8 mouse cellular contexts compared by ENCODE assay signal in genomic region chr2:147083471-147084365, GRCm38 (mm10). TPM values are rescaled to one million over a fixed set of nuclear protein-coding genes. Genes with fewer than 3 reads are reported as not detected.
A peak's percentile ranks its signal among the peaks of the same experiment; 100 is the strongest.
DNase-seq lines count a peak whose midpoint lies in the region; ATAC-seq and TF ChIP-seq lines count a peak whose summit lies in the region.

No protein-coding gene starts in this region.

- H3K36me3 ChIP-seq in forebrain, postnatal 0 days (ENCODE audit: insufficient read depth), result no peaks in the 10 kb centered on the region
- H3K36me3 ChIP-seq in intestine, embryonic 14.5 days (ENCODE audit: control insufficient read depth, insufficient read depth, low read length), result no peaks in the 10 kb centered on the region
- H3K36me3 ChIP-seq in liver, embryonic 16.5 days (ENCODE audit: control insufficient read depth, insufficient read depth), result no peaks in the 10 kb centered on the region
- H3K36me3 ChIP-seq in neural tube, embryonic 14.5 days (ENCODE audit: control insufficient read depth, insufficient read depth, low read length), result no peaks in the 10 kb centered on the region

- intact Hi-C loops in left cerebral cortex, postnatal 14 days (cut with DNase I), result loop anchor here (5.0 kb wide), 3 partner anchors 99 to 964 kb away; partner anchors contain the start of gene Foxa2

- H3K4me2 ChIP-seq in forebrain, postnatal 0 days (ENCODE audit: low read depth), result no peak overlapping the region
- peak overlapping the region; percentile 13; the same call in 1 of the 2 replicates for H3K4me2 ChIP-seq in intestine, embryonic 14.5 days (ENCODE audit: low read length)
- H3K4me2 ChIP-seq in liver, embryonic 16.5 days (ENCODE audit: low read depth, low read length), result no peak overlapping the region
- H3K4me2 ChIP-seq in neural tube, embryonic 14.5 days (ENCODE audit: low read depth, low read length), result no peak overlapping the region

- no peaks in the 10 kb centered on the region for H3K4me1 ChIP-seq in forebrain, postnatal 0 days (ENCODE audit: insufficient read depth)
- H3K4me1 ChIP-seq in intestine, embryonic 14.5 days (replicated peaks; ENCODE audit: control insufficient read depth, insufficient read depth, low read length), result no peaks in the 10 kb centered on the region
- H3K4me1 ChIP-seq in liver, embryonic 16.5 days (ENCODE audit: control insufficient read depth, low read depth, low read length), result peaks cover 4% of the 10 kb centered on the region; the same call in 1 of the 2 replicates
- 0 out of 2 replicates have a peak, but pooled peaks cover 7% of the 10 kb centered on the region for H3K4me1 ChIP-seq in neural tube, embryonic 14.5 days (ENCODE audit: control insufficient read depth, insufficient read depth, low read length)

- 0 out of 2 replicates have a peak overlapping the region, but pooled peaks have one; percentile 9 for H3K4me3 ChIP-seq in forebrain, postnatal 0 days (ENCODE audit: low read depth, low read length)
- H3K4me3 ChIP-seq in intestine, embryonic 14.5 days (ENCODE audit: low read depth, low read length), result peak overlapping the region; percentile 29; the same call in 1 of the 2 replicates
- peak overlapping the region; percentile 50 for H3K4me3 ChIP-seq in liver, embryonic 16.5 days (ENCODE audit: low read depth, low read length)
- H3K4me3 ChIP-seq in neural tube, embryonic 14.5 days (ENCODE audit: low read depth, low read length), result no peak overlapping the region; the same call in 1 of the 2 replicates

- no peaks in the 10 kb centered on the region for H3K9me3 ChIP-seq in forebrain, postnatal 0 days (ENCODE audit: low read length)
- no peaks in the 10 kb centered on the region for H3K9me3 ChIP-seq in intestine, embryonic 14.5 days (ENCODE audit: control insufficient read depth, low read length)
- H3K9me3 ChIP-seq in liver, embryonic 16.5 days (replicated peaks; ENCODE audit: control insufficient read depth, low read length), result no peaks in the 10 kb centered on the region
- H3K9me3 ChIP-seq in neural tube, embryonic 14.5 days (ENCODE audit: control insufficient read depth, low read length), result no peaks in the 10 kb centered on the region

- 2% methylated on average over 72 of the region's 72 CpGs for WGBS in forebrain, postnatal 0 days
- under 1% methylated on average over 58 of the region's 72 CpGs for WGBS in intestine, embryonic 14.5 days
- WGBS in liver, embryonic 16.5 days (ENCODE audit: insufficient replicate concordance), result under 1% methylated on average over 70 of the region's 72 CpGs
- under 1% methylated on average over 67 of the region's 72 CpGs for WGBS in neural tube, embryonic 14.5 days

- no peak for TF ChIP-seq CTCF in forebrain, postnatal 0 days (IDR thresholded peaks at IDR 0.05; ENCODE audit: low read depth)

- peak; percentile 31 to 53 for DNase-seq in cerebellum, postnatal 10 days
- DNase-seq in cerebellum, adult 8-10 months, result no peak
- peak; percentile 34 for DNase-seq in adrenal gland, adult 2 months
- no peak for DNase-seq in forebrain, postnatal 0 days
- DNase-seq in intestine, embryonic 14.5 days (ENCODE audit: low spot score), result peak; percentile 83
- DNase-seq in left cerebral cortex, postnatal 14 days (ENCODE audit: low spot score in 2 of 2), result no peak

- no peak overlapping the region for H3K9ac ChIP-seq in forebrain, postnatal 0 days
- H3K9ac ChIP-seq in intestine, embryonic 14.5 days (ENCODE audit: low read length), result no peak overlapping the region
- no peak overlapping the region for H3K9ac ChIP-seq in liver, embryonic 16.5 days (ENCODE audit: low read depth, low read length)
- no peak overlapping the region for H3K9ac ChIP-seq in neural tube, embryonic 14.5 days (replicated peaks; ENCODE audit: low read depth, low read length)

- no peak overlapping the region for H3K27ac ChIP-seq in forebrain, postnatal 0 days (ENCODE audit: low read depth, low read length)
- H3K27ac ChIP-seq in intestine, embryonic 14.5 days (ENCODE audit: low read depth), result no peak overlapping the region
- no peak overlapping the region for H3K27ac ChIP-seq in liver, embryonic 16.5 days (ENCODE audit: low read length)
- H3K27ac ChIP-seq in neural tube, embryonic 14.5 days (ENCODE audit: low read depth, low read length), result no peak overlapping the region

- peaks cover 72% of the 10 kb centered on the region for H3K27me3 ChIP-seq in forebrain, postnatal 0 days (ENCODE audit: insufficient read depth, low read length)
- H3K27me3 ChIP-seq in intestine, embryonic 14.5 days (replicated peaks; ENCODE audit: control insufficient read depth, insufficient read depth, low read length), result peaks cover 95% of the 10 kb centered on the region
- peaks cover 52% of the 10 kb centered on the region for H3K27me3 ChIP-seq in liver, embryonic 16.5 days (ENCODE audit: control insufficient read depth, insufficient read depth, low read depth, low read length)
- H3K27me3 ChIP-seq in neural tube, embryonic 14.5 days (ENCODE audit: control insufficient read depth, insufficient read depth, low read length), result peaks cover 66% of the 10 kb centered on the region

- peak; percentile 38; the same call in 1 of the 2 replicates for ATAC-seq in forebrain, postnatal 0 days
- ATAC-seq in intestine, embryonic 14.5 days (replicated peaks; ENCODE audit: low FRiP score, low TSS enrichment, low read depth), result peak; percentile 38; the same call in 1 of the 2 replicates
- no peak for ATAC-seq in liver, embryonic 16.5 days (ENCODE audit: low read depth)
- ATAC-seq in neural tube, embryonic 14.5 days (ENCODE audit: low read depth), result peak; percentile 52

RNA-seq across cellular contexts. Expression of gene Nkx2-4, which starts 1.5 kb away (rescaled TPM):
- not detected for total RNA-seq in adrenal gland, adult 2 months (2021)
- not detected in 2 replicates for polyA plus RNA-seq in adrenal gland, adult 2 months (2012; rRNA removed)
- total RNA-seq in forebrain, postnatal 0 days (2014; rRNA removed), result 4.3 and 10.1 TPM in 2 replicates
- polyA plus RNA-seq in forebrain, postnatal 0 days (2015; fragmentation: Nextera tagmentation; extraction: Ambion mirVana), result 1.2 TPM in 1 of 2 replicates, not detected in the other
- not detected in 2 replicates for polyA plus RNA-seq in intestine, embryonic 14.5 days (2014; fragmentation: Nextera tagmentation; extraction: Ambion mirVana)
- polyA plus RNA-seq in liver, embryonic 16.5 days (2015; fragmentation: Nextera tagmentation; extraction: Ambion mirVana), result not detected in 2 replicates
- not detected in 2 replicates for polyA plus RNA-seq in neural tube, embryonic 14.5 days (2014; fragmentation: Nextera tagmentation; extraction: Ambion mirVana)
- total RNA-seq in left cerebral cortex, postnatal 14 days (2021), result not detected

Comparison
In these comparisons a context has a peak if more than half of its experiments do, and no peak if none do; other contexts are left out.
1. DNase-seq: peak in cerebellum, postnatal 10 days (2 of 2), adrenal gland, adult 2 months (single experiment) and intestine, embryonic 14.5 days (single experiment); none in cerebellum, adult 8-10 months (single experiment), forebrain, postnatal 0 days (single experiment) and left cerebral cortex, postnatal 14 days (0 of 2).